Mouse (Mus musculus): Measurements from ENCODE around the gene Gmeb2.

- TF ChIP-seq CTCF (IDR thresholded peaks at IDR 0.05; ENCODE audit: borderline replicate concordance, control insufficient read depth, extremely low read depth, insufficient read depth, low read length, poor library complexity): no peak
- no peak for TF ChIP-seq POLR2A (IDR thresholded peaks at IDR 0.05; ENCODE audit: control insufficient read depth, extremely low read depth, insufficient read depth, low read length, poor library complexity)
Measured at GRCm38 (mm10) chr2:181243706-181244394, 44.0 kb downstream of the Gmeb2 start.
